Mouse (Mus musculus): ENCODE measurements around the gene Gsta3. TPM values are rescaled to one million over a fixed set of nuclear protein-coding genes. Genes with fewer than 3 reads are reported as not detected.

The Gsta3 gene
- total RNA-seq, 2 experiments from 2014 or later = not detected

DNA sequence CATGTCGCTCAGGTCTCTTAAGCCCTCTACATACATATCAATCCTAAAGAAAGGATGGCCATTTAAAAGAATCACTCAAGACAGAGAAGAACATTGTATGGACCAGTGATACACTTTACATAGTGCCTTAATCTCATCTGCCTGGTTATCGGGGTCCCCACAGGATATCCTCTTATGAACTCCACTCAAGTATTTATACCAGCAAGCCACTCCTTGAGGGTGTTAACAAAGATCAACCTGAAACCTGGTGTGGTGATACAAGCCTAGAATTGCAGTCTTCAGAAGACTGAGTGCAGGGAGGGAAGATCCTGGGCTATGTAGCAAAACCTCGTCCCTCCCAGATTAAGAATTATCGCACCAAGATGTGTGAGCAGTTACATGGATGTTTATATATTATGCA lies 51.0 kb downstream of the Gsta3 start:
- no peak for ATAC-seq (replicated peaks; ENCODE audit: low FRiP score, poor library complexity, severe bottlenecking)

DNA sequence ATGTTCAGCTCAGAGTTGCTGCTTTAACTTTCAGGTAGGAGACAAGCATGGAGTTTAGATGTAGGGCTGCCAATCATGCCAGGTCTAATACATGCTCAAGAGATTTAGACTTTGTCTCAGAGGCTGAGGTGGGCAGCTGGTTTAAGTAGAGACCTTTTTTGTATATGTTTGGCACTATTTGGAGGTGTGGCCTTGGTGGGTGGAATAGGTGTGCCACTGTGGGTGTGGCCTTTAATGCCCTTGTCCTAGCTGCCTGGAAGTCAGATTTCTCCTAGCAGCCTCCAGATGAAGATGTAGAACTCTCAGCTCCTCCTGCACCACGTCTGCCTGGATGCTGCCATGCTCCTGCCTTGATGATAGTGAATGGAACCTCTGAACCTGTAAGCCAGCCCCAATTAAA lies 52.2 kb downstream of the Gsta3 start:
- ATAC-seq (replicated peaks; ENCODE audit: low FRiP score, poor library complexity, severe bottlenecking) = no peak

DNA sequence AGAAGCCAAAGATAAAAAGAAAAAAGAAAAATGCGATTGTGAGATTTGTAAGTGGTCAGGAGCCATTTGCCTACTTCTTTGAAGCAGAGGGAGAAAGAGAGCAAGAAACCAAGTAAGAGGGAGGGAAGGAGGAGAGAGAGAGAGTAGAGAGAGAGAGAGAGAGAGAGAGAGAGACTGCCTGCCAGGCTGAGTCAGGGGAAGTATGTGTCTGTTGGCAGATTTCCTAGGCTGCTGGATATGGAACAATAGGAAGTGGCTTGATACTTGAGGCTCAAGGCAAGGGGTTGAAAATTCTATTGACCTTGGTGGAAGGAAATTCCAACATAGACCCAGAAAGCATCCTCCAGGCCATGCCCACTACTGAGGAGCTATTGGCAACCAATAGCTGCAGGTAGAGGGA lies 55.8 kb downstream of the Gsta3 start:
- ATAC-seq (replicated peaks; ENCODE audit: low FRiP score, poor library complexity, severe bottlenecking) = no peak

DNA sequence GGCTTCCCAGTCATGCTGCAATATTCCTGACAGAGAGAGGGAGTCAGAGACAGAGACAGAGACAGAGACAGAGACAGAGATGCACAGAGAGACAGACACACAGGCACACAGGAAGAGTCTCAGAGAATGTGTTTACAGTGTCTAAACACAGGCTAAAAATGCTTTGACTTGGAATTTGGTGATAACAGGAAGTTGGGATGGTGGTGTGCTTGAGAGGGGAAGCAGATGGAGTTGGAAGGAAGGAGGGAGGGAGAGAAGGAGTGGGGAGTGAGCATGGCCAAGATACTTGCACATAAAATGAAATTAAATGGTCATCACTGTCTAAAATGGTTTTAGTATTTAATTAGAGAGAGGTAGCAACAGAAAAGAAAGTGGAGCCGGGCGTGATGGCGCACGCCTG lies 57.7 kb downstream of the Gsta3 start:
- ATAC-seq (replicated peaks; ENCODE audit: low FRiP score, poor library complexity, severe bottlenecking) = no peak

DNA sequence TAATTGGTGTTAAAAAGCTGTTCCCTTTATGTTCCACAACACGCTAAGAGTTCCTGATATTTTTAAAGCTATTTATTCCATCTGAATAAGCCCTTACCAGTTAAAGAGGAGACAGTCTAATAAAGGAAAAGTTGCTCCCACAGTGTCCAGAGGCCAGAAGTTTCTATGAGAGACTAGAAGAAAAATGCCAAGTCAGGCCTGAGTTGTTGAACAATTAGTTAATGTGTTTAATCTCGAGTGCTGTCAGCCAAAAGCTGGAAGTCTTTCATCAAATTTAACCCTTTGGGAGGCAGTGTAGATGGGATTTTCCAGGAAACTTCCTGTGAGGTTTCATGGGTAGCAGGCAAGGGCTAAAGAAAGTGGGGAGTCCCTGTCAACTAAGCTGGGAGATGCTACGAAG lies 59.4 kb downstream of the Gsta3 start:
- no peak for ATAC-seq (replicated peaks; ENCODE audit: low FRiP score, poor library complexity, severe bottlenecking)

DNA sequence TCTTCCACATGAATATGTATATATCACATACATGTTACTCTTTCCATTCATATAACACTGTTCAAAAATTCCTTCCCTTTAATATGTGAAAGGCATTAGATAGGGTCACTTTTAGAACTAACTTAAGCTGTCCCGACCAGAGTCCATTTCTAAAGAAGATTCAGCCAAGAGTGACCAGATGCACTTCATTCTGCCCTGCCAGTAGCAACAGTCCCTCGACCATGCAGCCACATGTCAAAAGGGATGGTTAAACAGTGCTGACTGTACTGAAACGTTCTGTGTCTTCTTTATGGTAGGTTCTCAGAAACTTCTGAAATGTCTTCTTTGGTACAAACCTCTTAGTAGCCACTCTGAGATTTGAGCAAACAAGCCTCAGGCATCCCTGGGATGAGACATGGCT lies 61.3 kb downstream of the Gsta3 start:
- no peak for ATAC-seq (replicated peaks; ENCODE audit: low FRiP score, poor library complexity, severe bottlenecking)

DNA sequence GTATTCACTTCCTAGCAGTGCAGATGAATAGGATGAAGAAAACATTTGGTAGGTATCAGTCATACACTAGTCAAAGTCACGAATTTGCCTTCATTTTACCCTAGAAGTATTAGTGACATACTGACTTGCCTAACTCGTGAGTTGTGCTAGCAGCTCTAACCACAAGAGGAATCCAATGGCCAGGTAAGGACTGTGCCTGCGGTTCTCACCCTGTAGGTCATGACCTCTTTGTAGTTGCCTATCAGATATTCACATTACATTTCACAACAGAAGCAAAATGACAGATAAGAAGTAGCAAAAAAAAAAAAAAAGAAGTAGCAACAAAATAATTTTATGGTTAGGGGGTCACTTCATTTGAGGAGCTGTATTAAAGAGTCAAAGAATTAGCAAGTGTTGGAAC lies 63.8 kb downstream of the Gsta3 start:
- ATAC-seq (replicated peaks; ENCODE audit: low FRiP score, poor library complexity, severe bottlenecking) = no peak

DNA sequence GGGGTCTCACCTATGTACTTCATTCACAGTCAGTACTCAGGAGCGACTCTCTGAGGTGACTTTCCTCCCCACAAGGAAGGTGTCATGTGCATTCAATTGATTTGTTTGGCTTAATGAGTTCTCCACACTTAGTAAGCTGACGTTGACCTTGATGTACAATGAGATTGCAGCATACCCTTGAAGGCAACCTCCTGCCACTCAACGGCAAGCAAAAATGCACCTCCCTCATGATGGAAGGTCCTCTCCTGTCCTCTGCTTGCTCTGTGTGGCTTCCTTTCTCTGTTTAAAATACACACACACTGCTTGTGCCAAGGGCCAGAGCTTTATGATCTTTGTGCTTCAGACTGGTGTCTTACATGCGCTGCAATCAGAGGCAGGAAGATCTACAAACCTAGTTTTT lies 64.3 kb downstream of the Gsta3 start:
- ATAC-seq (replicated peaks; ENCODE audit: low FRiP score, poor library complexity, severe bottlenecking) = no peak

DNA sequence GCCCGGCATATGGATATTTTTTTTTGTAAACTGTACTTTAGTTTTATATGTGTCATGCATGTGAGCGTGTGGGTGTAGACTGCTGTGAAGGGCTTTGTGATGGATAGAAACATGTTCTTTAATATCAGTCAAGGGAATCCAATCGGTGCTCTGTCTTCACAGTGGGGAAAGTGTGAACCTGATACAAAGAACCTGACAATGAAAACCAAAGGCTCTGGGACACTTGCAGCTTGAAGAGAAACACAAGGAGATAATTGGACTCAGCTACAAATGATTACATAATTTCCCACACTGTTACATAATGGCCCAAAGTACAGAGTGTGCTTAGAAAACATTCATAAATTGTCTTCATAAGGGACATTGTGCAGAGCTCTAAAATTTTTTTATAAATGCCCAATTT lies 65.1 kb downstream of the Gsta3 start:
- ATAC-seq (replicated peaks; ENCODE audit: low FRiP score, poor library complexity, severe bottlenecking) = no peak

DNA sequence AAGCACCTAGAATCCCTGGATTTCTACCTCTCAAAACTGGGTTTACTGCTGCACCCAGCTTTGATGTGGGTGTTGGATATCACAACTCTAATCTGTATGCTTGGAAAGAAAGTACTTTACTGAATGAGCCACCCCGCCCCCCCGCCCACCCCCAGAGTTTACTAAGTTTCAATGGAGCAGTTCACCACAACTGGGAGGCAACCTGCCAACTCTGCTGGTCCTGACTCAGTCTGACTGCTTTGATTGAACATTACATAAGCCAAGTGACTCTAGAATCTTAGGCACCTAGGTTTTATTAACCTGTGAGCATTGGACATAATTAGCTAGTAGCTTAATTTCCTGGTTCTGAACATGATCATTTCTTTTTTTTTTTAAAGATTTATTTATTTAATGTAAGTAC lies 73.9 kb downstream of the Gsta3 start:
- no peak for ATAC-seq (replicated peaks; ENCODE audit: low FRiP score, poor library complexity, severe bottlenecking)

Other genes starting within 250 kb of the Gsta3 start
- gene Tram2, start 161.4 kb upstream of the Gsta3 start, total RNA-seq (2015; ENCODE audit: low replicate concordance) = 1.3 and 1.4 TPM in 2 replicates
- 0.51 TPM in 1 of 2 replicates, not detected in the other for gene Tram2, start 161.4 kb upstream of the Gsta3 start, total RNA-seq (2017; ENCODE audit: low replicate concordance)
- gene Tmem14a, start 22.0 kb upstream of the Gsta3 start, total RNA-seq (2015; ENCODE audit: low replicate concordance) = not detected in 2 replicates
- not detected in 2 replicates for gene Tmem14a, start 22.0 kb upstream of the Gsta3 start, total RNA-seq (2017; ENCODE audit: low replicate concordance)
- 2.1 TPM in 1 of 2 replicates, not detected in the other for gene Khdc1a, start 109.1 kb downstream of the Gsta3 start, total RNA-seq (2015; ENCODE audit: low replicate concordance)
- gene Khdc1a, start 109.1 kb downstream of the Gsta3 start, total RNA-seq (2017; ENCODE audit: low replicate concordance) = not detected in 2 replicates
- gene Khdc1c, start 127.7 kb downstream of the Gsta3 start, total RNA-seq (2015; ENCODE audit: low replicate concordance) = not detected in 2 replicates
- gene Khdc1c, start 127.7 kb downstream of the Gsta3 start, total RNA-seq (2017; ENCODE audit: low replicate concordance) = not detected in 2 replicates
- gene Khdc1b, start 143.0 kb downstream of the Gsta3 start, total RNA-seq (2015; ENCODE audit: low replicate concordance) = not detected in 2 replicates
- gene Khdc1b, start 143.0 kb downstream of the Gsta3 start, total RNA-seq (2017; ENCODE audit: low replicate concordance) = not detected in 2 replicates